Mouse (Mus musculus): Measurements from ENCODE around the gene Birc5. TPM values are rescaled to one million over a fixed set of nuclear protein-coding genes. Genes with fewer than 3 reads are reported as not detected.
"Not testable (repeated sequence)": the region's sequence is repeated elsewhere in the genome, so short reads cannot be mapped to it uniquely, and the experiment has no call there.

Gene Birc5
- polyA plus RNA-seq, 1 experiment from 2014 or later = 37.9 TPM

- H3K36me3 ChIP-seq (ENCODE audit: control insufficient read depth, insufficient read depth, low read length) = no peaks in the 10 kb centered on the region
- H3K4me3 ChIP-seq (ENCODE audit: low read length) = peak overlapping the region; percentile 44
- peak overlapping the region; percentile 59 for H3K4me2 ChIP-seq (ENCODE audit: low read length)
- H3K27me3 ChIP-seq (replicated peaks; ENCODE audit: control insufficient read depth, insufficient read depth, low read length) = no peaks in the 10 kb centered on the region
- H3K9ac ChIP-seq (ENCODE audit: low read depth, low read length) = peak overlapping the region; percentile 47
- peaks cover 20% of the 10 kb centered on the region for H3K4me1 ChIP-seq (ENCODE audit: control insufficient read depth, insufficient read depth, low read depth, low read length)
- no peaks in the 10 kb centered on the region for H3K9me3 ChIP-seq (ENCODE audit: control insufficient read depth, low read length)
- peak overlapping the region; percentile 36; the same call in 1 of the 2 replicates for H3K27ac ChIP-seq (ENCODE audit: low read depth, low read length)
- ATAC-seq = peak; percentile 70
- 17% methylated on average over 28 of the region's 28 CpGs for WGBS
Measured at GRCm38 (mm10) chr11:117832086-117832969, 16.7 kb upstream of the Birc5 start.

GRCm38 (mm10) chr11:117833509-117833908 is 15.5 kb upstream of the Birc5 start:
- H3K27me3 ChIP-seq (replicated peaks; ENCODE audit: control insufficient read depth, insufficient read depth, low read length); H3K9ac ChIP-seq (ENCODE audit: low read depth, low read length); ATAC-seq; H3K4me2 ChIP-seq (ENCODE audit: low read length); H3K36me3 ChIP-seq (ENCODE audit: control insufficient read depth, insufficient read depth, low read length); H3K9me3 ChIP-seq (ENCODE audit: control insufficient read depth, low read length); H3K27ac ChIP-seq (ENCODE audit: low read depth, low read length); H3K4me3 ChIP-seq (ENCODE audit: low read length): not testable (repeated sequence)
- peaks cover 13% of the 10 kb centered on the region for H3K4me1 ChIP-seq (ENCODE audit: control insufficient read depth, insufficient read depth, low read depth, low read length)
- 91% methylated on average over 4 of the region's 6 CpGs for WGBS

- no peak for ATAC-seq
- Histone ChIP-seq H3K27me3 (replicated peaks; ENCODE audit: control insufficient read depth, insufficient read depth, low read length) (no peaks in the 10 kb centered on the region), H3K36me3 (ENCODE audit: control insufficient read depth, insufficient read depth, low read length) (no peaks in the 10 kb centered on the region), H3K4me3 (ENCODE audit: low read length) (no peak overlapping the region), H3K4me2 (ENCODE audit: low read length) (no peak overlapping the region), H3K27ac (ENCODE audit: low read depth, low read length) (no peak overlapping the region), H3K9me3 (ENCODE audit: control insufficient read depth, low read length) (no peaks in the 10 kb centered on the region), H3K4me1 (ENCODE audit: control insufficient read depth, insufficient read depth, low read depth, low read length) (peaks cover 10% of the 10 kb centered on the region), H3K9ac (ENCODE audit: low read depth, low read length) (no peak overlapping the region)
- 92% methylated on average over 8 of the region's 8 CpGs for WGBS
Measured at GRCm38 (mm10) chr11:117834086-117834485, 15.0 kb upstream of the Birc5 start.

GRCm38 (mm10) chr11:117836306-117836705 is 12.7 kb upstream of the Birc5 start:
- no peak overlapping the region for H3K27ac ChIP-seq (ENCODE audit: low read depth, low read length)
- no peaks in the 10 kb centered on the region for H3K27me3 ChIP-seq (replicated peaks; ENCODE audit: control insufficient read depth, insufficient read depth, low read length)
- no peak overlapping the region for H3K4me3 ChIP-seq (ENCODE audit: low read length)
- H3K4me1 ChIP-seq (ENCODE audit: control insufficient read depth, insufficient read depth, low read depth, low read length) = peaks cover 4% of the 10 kb centered on the region; the same call in 1 of the 2 replicates
- H3K4me2 ChIP-seq (ENCODE audit: low read length) = peak overlapping the region; percentile 50
- no peaks in the 10 kb centered on the region for H3K9me3 ChIP-seq (ENCODE audit: control insufficient read depth, low read length)
- ATAC-seq = 0 out of 2 replicates have a peak, but pooled peaks have one; percentile 31
- 25% methylated on average over 13 of the region's 13 CpGs for WGBS
- no peaks in the 10 kb centered on the region for H3K36me3 ChIP-seq (ENCODE audit: control insufficient read depth, insufficient read depth, low read length)
- H3K9ac ChIP-seq (ENCODE audit: low read depth, low read length) = peak overlapping the region; percentile 18; the same call in 1 of the 2 replicates

- Histone ChIP-seq H3K27me3 (replicated peaks; ENCODE audit: control insufficient read depth, insufficient read depth, low read length) (no peaks in the 10 kb centered on the region), H3K27ac (ENCODE audit: low read depth, low read length) (no peak overlapping the region), H3K36me3 (ENCODE audit: control insufficient read depth, insufficient read depth, low read length) (no peaks in the 10 kb centered on the region), H3K4me3 (ENCODE audit: low read length) (no peak overlapping the region), H3K4me2 (ENCODE audit: low read length) (no peak overlapping the region), H3K4me1 (ENCODE audit: control insufficient read depth, insufficient read depth, low read depth, low read length) (no peaks in the 10 kb centered on the region), H3K9ac (ENCODE audit: low read depth, low read length) (no peak overlapping the region), H3K9me3 (ENCODE audit: control insufficient read depth, low read length) (no peaks in the 10 kb centered on the region)
- 91% methylated on average over 2 of the region's 2 CpGs for WGBS
- ATAC-seq = no peak
Measured at GRCm38 (mm10) chr11:117838572-117838971, 10.5 kb upstream of the Birc5 start.

GRCm38 (mm10) chr11:117839021-117839420 is 10.0 kb upstream of the Birc5 start:
- no peaks in the 10 kb centered on the region for H3K27me3 ChIP-seq (replicated peaks; ENCODE audit: control insufficient read depth, insufficient read depth, low read length)
- no peak overlapping the region for H3K4me2 ChIP-seq (ENCODE audit: low read length)
- no peak overlapping the region for H3K27ac ChIP-seq (ENCODE audit: low read depth, low read length)
- no peaks in the 10 kb centered on the region for H3K36me3 ChIP-seq (ENCODE audit: control insufficient read depth, insufficient read depth, low read length)
- ATAC-seq = no peak
- WGBS = 94% methylated on average over 1 of the region's 1 CpGs
- no peaks in the 10 kb centered on the region for H3K9me3 ChIP-seq (ENCODE audit: control insufficient read depth, low read length)
- no peaks in the 10 kb centered on the region for H3K4me1 ChIP-seq (ENCODE audit: control insufficient read depth, insufficient read depth, low read depth, low read length)
- H3K9ac ChIP-seq (ENCODE audit: low read depth, low read length) = no peak overlapping the region
- no peak overlapping the region for H3K4me3 ChIP-seq (ENCODE audit: low read length)

GRCm38 (mm10) chr11:117840910-117841309 is 8.1 kb upstream of the Birc5 start:
- no peak overlapping the region for H3K4me2 ChIP-seq (ENCODE audit: low read length)
- H3K9me3 ChIP-seq (ENCODE audit: control insufficient read depth, low read length) = no peaks in the 10 kb centered on the region
- no peaks in the 10 kb centered on the region for H3K36me3 ChIP-seq (ENCODE audit: control insufficient read depth, insufficient read depth, low read length)
- no peak overlapping the region for H3K4me3 ChIP-seq (ENCODE audit: low read length)
- no peak overlapping the region for H3K27ac ChIP-seq (ENCODE audit: low read depth, low read length)
- H3K9ac ChIP-seq (ENCODE audit: low read depth, low read length) = no peak overlapping the region
- no peaks in the 10 kb centered on the region for H3K4me1 ChIP-seq (ENCODE audit: control insufficient read depth, insufficient read depth, low read depth, low read length)
- 48% methylated on average over 1 of the region's 1 CpGs for WGBS
- ATAC-seq = no peak
- no peaks in the 10 kb centered on the region for H3K27me3 ChIP-seq (replicated peaks; ENCODE audit: control insufficient read depth, insufficient read depth, low read length)

GRCm38 (mm10) chr11:117843434-117843833 is 5.6 kb upstream of the Birc5 start:
- Histone ChIP-seq H3K4me2 (ENCODE audit: low read length) (no peak overlapping the region), H3K4me1 (ENCODE audit: control insufficient read depth, insufficient read depth, low read depth, low read length) (peaks cover 5% of the 10 kb centered on the region), H3K9ac (ENCODE audit: low read depth, low read length) (no peak overlapping the region), H3K36me3 (ENCODE audit: control insufficient read depth, insufficient read depth, low read length) (no peaks in the 10 kb centered on the region), H3K9me3 (ENCODE audit: control insufficient read depth, low read length) (no peaks in the 10 kb centered on the region), H3K27me3 (replicated peaks; ENCODE audit: control insufficient read depth, insufficient read depth, low read length) (no peaks in the 10 kb centered on the region), H3K4me3 (ENCODE audit: low read length) (no peak overlapping the region), H3K27ac (ENCODE audit: low read depth, low read length) (no peak overlapping the region)
- WGBS = 85% methylated on average over 2 of the region's 2 CpGs
- ATAC-seq = no peak

GRCm38 (mm10) chr11:117844997-117845396 is 4.1 kb upstream of the Birc5 start:
- Histone ChIP-seq H3K27me3 (replicated peaks; ENCODE audit: control insufficient read depth, insufficient read depth, low read length) (no peaks in the 10 kb centered on the region), H3K9me3 (ENCODE audit: control insufficient read depth, low read length) (no peaks in the 10 kb centered on the region), H3K4me1 (ENCODE audit: control insufficient read depth, insufficient read depth, low read depth, low read length) (peaks cover 12% of the 10 kb centered on the region), H3K27ac (ENCODE audit: low read depth, low read length) (no peak overlapping the region), H3K4me2 (ENCODE audit: low read length) (no peak overlapping the region), H3K4me3 (ENCODE audit: low read length) (no peak overlapping the region), H3K36me3 (ENCODE audit: control insufficient read depth, insufficient read depth, low read length) (no peaks in the 10 kb centered on the region), H3K9ac (ENCODE audit: low read depth, low read length) (no peak overlapping the region)
- no peak for ATAC-seq
- 91% methylated on average over 2 of the region's 2 CpGs for WGBS
